Mouse (Mus musculus): ENCODE data around the gene Pnmal2.

GRCm38 (mm10) chr7:16956410-16957265 is 12.2 kb downstream of the Pnmal2 start:
- no peak for TF ChIP-seq POLR2A (IDR thresholded peaks at IDR 0.05; ENCODE audit: control insufficient read depth, extremely low read depth, insufficient read depth, low read length, poor library complexity)
- TF ChIP-seq CTCF (IDR thresholded peaks at IDR 0.05; ENCODE audit: borderline replicate concordance, control insufficient read depth, extremely low read depth, insufficient read depth, low read length, poor library complexity), result no peak
